Mouse (Mus musculus) spleen, adult 2 months (tissue): ENCODE results near the gene Cep128.

ENCODE experiments used
- CTCF ChIP-seq: fragments of 200-500 bp; IDR thresholded peaks from 2 replicates; pipeline ENCODE4 v1.5.1; 2011; ENCODE audit warnings: mild to moderate bottlenecking, inconsistent platforms; ENCODE audit not compliant: insufficient read depth, insufficient read length, insufficient replicate concordance; ENCODE audit errors: extremely low read depth
- POLR2A ChIP-seq: fragments of 200-500 bp; IDR thresholded peaks from 2 replicates; pipeline ENCODE4 v1.6.1; 2011; ENCODE audit warnings: low read depth, low read length, inconsistent platforms

GRCm38 (mm10) chr12:91041363-91041762, 342.8 kb downstream of the Cep128 start:
- TF ChIP-seq CTCF (no peak), POLR2A (no peak)
